In the genomic region with DNA sequence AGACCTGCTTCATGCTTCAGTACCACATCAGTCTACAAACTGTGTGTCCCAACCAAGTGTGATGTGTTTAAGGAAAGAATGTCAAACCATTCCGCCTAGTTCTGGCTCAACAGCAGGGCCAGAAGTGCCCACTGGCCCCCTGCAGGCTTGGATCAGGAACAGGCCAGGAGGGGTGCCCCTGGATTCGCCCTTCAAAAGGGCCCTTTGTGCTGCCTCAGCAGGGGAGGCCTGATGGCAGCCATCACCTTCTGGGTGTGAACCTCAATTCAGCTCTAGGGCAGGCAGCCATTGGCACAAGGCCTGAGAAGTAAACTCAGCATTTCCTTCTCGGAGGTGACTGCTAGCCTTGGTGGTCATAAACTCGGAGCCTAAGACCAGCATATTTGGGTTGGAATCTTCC, we compare ENCODE assay signal across 8 mouse cellular contexts. TPM values are rescaled to one million over a fixed set of nuclear protein-coding genes. Genes with fewer than 3 reads are reported as not detected.
A peak's percentile ranks its signal among the peaks of the same experiment; 100 is the strongest.
DNase-seq lines count a peak whose midpoint lies in the region; ATAC-seq lines count a peak whose summit lies in the region.

No protein-coding gene starts in this region.

- ATAC-seq in heart, embryonic 13.5 days (ENCODE audit: extremely low read depth, insufficient number of reproducible peaks, low FRiP score, low TSS enrichment), result no peak
- peak; percentile 57 for ATAC-seq in hindbrain, embryonic 16.5 days
- no peak for ATAC-seq in liver, embryonic 13.5 days (ENCODE audit: low read depth)
- no peak for ATAC-seq in activated CD4-positive, CD25-positive, alpha-beta regulatory T cell, adult 4 months
- no peak for ATAC-seq in inflammation-experienced regulatory T-cells, adult 6 months

- H3K27ac ChIP-seq in heart, embryonic 13.5 days (replicated peaks), result peak overlapping the region; percentile 71
- peak overlapping the region; percentile 73 for H3K27ac ChIP-seq in hindbrain, embryonic 16.5 days (ENCODE audit: low read depth, low read length)
- peak overlapping the region; percentile 99 for H3K27ac ChIP-seq in liver, embryonic 13.5 days

- no peak for DNase-seq in heart, adult 9 months (ENCODE audit: low spot score in 2 of 2)
- peak; percentile 22 for DNase-seq in embryo, embryonic 9.5 days (ENCODE audit: extremely low spot score)
- no peak for DNase-seq in liver, embryonic 13.5 days
- peak; percentile 53 for DNase-seq in retina, postnatal 1 day

- peaks cover 80% of the 10 kb centered on the region for H3K4me1 ChIP-seq in heart, embryonic 13.5 days
- peaks cover 27% of the 10 kb centered on the region for H3K4me1 ChIP-seq in hindbrain, embryonic 16.5 days (ENCODE audit: control insufficient read depth, insufficient read depth, low read depth, low read length)
- peaks cover 85% of the 10 kb centered on the region for H3K4me1 ChIP-seq in liver, embryonic 13.5 days (replicated peaks)

- H3K4me2 ChIP-seq in heart, embryonic 13.5 days, result no peak overlapping the region
- no peak overlapping the region for H3K4me2 ChIP-seq in hindbrain, embryonic 16.5 days (ENCODE audit: low read length)
- H3K4me2 ChIP-seq in liver, embryonic 13.5 days, result no peak overlapping the region

- peak overlapping the region; percentile 45; the same call in 1 of the 2 replicates for H3K9ac ChIP-seq in heart, embryonic 13.5 days
- H3K9ac ChIP-seq in hindbrain, embryonic 16.5 days (ENCODE audit: low read depth, low read length), result no peak overlapping the region; the same call in 1 of the 2 replicates
- H3K9ac ChIP-seq in liver, embryonic 13.5 days, result no peak overlapping the region

- H3K4me3 ChIP-seq in heart, embryonic 13.5 days, result no peak overlapping the region
- no peak overlapping the region for H3K4me3 ChIP-seq in hindbrain, embryonic 16.5 days (ENCODE audit: low read length)
- H3K4me3 ChIP-seq in liver, embryonic 13.5 days (replicated peaks), result no peak overlapping the region

- H3K9me3 ChIP-seq in heart, embryonic 13.5 days, result no peaks in the 10 kb centered on the region
- no peaks in the 10 kb centered on the region for H3K9me3 ChIP-seq in hindbrain, embryonic 16.5 days (ENCODE audit: control insufficient read depth, low read length)
- no peaks in the 10 kb centered on the region for H3K9me3 ChIP-seq in liver, embryonic 13.5 days (replicated peaks)

- no peaks in the 10 kb centered on the region for H3K27me3 ChIP-seq in heart, embryonic 13.5 days (replicated peaks)
- H3K27me3 ChIP-seq in hindbrain, embryonic 16.5 days (replicated peaks; ENCODE audit: control insufficient read depth, insufficient read depth, low read length), result no peaks in the 10 kb centered on the region
- no peaks in the 10 kb centered on the region for H3K27me3 ChIP-seq in liver, embryonic 13.5 days

- peaks cover 26% of the 10 kb centered on the region for H3K36me3 ChIP-seq in heart, embryonic 13.5 days
- H3K36me3 ChIP-seq in hindbrain, embryonic 16.5 days (ENCODE audit: control insufficient read depth, insufficient read depth, low read length), result no peaks in the 10 kb centered on the region
- peaks cover 10% of the 10 kb centered on the region for H3K36me3 ChIP-seq in liver, embryonic 13.5 days

- WGBS in heart, embryonic 13.5 days, result 63% methylated on average over 4 of the region's 4 CpGs
- 32% methylated on average over 4 of the region's 4 CpGs for WGBS in hindbrain, embryonic 16.5 days
- WGBS in liver, embryonic 13.5 days (ENCODE audit: insufficient replicate concordance), result 83% methylated on average over 4 of the region's 4 CpGs

RNA-seq across cellular contexts. Expression of gene Fam53b, which starts 33.1 kb away (rescaled TPM):
- 12.5 and 15.7 TPM in 2 replicates for polyA plus RNA-seq in heart, embryonic 13.5 days (2015; fragmentation: Nextera tagmentation; extraction: Ambion mirVana)
- polyA plus RNA-seq in hindbrain, embryonic 16.5 days (2015; fragmentation: Nextera tagmentation; extraction: Ambion mirVana), result 14.7 and 16.3 TPM in 2 replicates
- 19.1 and 21.4 TPM in 2 replicates for polyA plus RNA-seq in liver, embryonic 13.5 days (2015; fragmentation: Nextera tagmentation; extraction: Ambion mirVana)
- polyA plus RNA-seq in activated CD4-positive, CD25-positive, alpha-beta regulatory T cell, adult 4 months (2017; shearing (Covaris generic)), result 10 to 100 TPM; 78.0 to 82.5 TPM
- 10 to 100 TPM; 53.1 to 85.7 (median 80.7) TPM for polyA plus RNA-seq in inflammation-experienced regulatory T-cells, adult 6 months (2017; shearing (Covaris generic))

Comparison
In these comparisons a context has a peak if more than half of its experiments do, and no peak if none do; other contexts are left out.
1. DNase-seq: peak in embryo, embryonic 9.5 days (single experiment) and retina, postnatal 1 day (single experiment); none in heart, adult 9 months (0 of 2) and liver, embryonic 13.5 days (single experiment).
2. Peak in every context shown above with its lines, with median percentiles within 50 percentile points of each other: H3K27ac ChIP-seq.